Mouse (Mus musculus) MEL (cell line): Measurements from ENCODE around the gene Nqo1. TPM values are rescaled to one million over a fixed set of nuclear protein-coding genes. Genes with fewer than 3 reads are reported as not detected.

ENCODE experiments used
- DNase-seq: peaks from one replicate; pipeline ENCODE4 v3.0.0; 2011; ENCODE audit warnings: low read depth, low spot score
- H3K27ac ChIP-seq: 2 replicates; pipeline ENCODE4 v1.5.1; 2012; ENCODE audit warnings: low read depth, mild to moderate bottlenecking, control low read depth, low read length, moderate library complexity; ENCODE audit not compliant: control insufficient read depth
- H3K27me3 ChIP-seq, 2 experiments: fragments of 150-350 bp in 1 of 2; sonication (generic) in 1 of 2; 2 replicates each; pipeline ENCODE4 v1.6.1; 2012; ENCODE audit warnings: low read length in 2 of 2, mild to moderate bottlenecking in 2 of 2, improper control_type of control experiment in 1 of 2, moderate library complexity in 1 of 2; ENCODE audit not compliant: insufficient read depth in 2 of 2, control insufficient read depth in 1 of 2
- H3K36me3 ChIP-seq, 2 experiments: 2 replicates each; pipeline ENCODE4 v1.6.1; 2012 to 2014; ENCODE audit warnings: low read length in 2 of 2, improper control_type of control experiment in 1 of 2, inconsistent platforms in 1 of 2, mild to moderate bottlenecking in 1 of 2; ENCODE audit not compliant: insufficient read depth in 2 of 2, control insufficient read depth in 1 of 2
- H3K4me1 ChIP-seq, 2 experiments: fragments of 150-350 bp in 1 of 2; sonication (generic) in 1 of 2; 2 replicates each; pipeline ENCODE4 v1.6.1; 2012; ENCODE audit warnings: low read length in 2 of 2, improper control_type of control experiment in 1 of 2, mild to moderate bottlenecking in 1 of 2; ENCODE audit not compliant: insufficient read depth in 2 of 2, control insufficient read depth in 1 of 2
- H3K4me3 ChIP-seq, 2 experiments: fragments of 150-350 bp in 1 of 2; sonication (generic) in 1 of 2; 2 replicates each; pipeline ENCODE4 v1.5.1; 2012; ENCODE audit warnings: low read depth in 2 of 2, low read length in 2 of 2, mild to moderate bottlenecking in 2 of 2, moderate library complexity in 2 of 2, control low read depth in 1 of 2, improper control_type of control experiment in 1 of 2; ENCODE audit not compliant: control insufficient read depth in 1 of 2, insufficient read depth in 1 of 2
- H3K79me2 ChIP-seq: 2 replicates; pipeline ENCODE4 v1.6.1; 2012; ENCODE audit warnings: mild to moderate bottlenecking, low read length, moderate library complexity; ENCODE audit not compliant: control insufficient read depth, poor library complexity, insufficient read depth
- H3K9ac ChIP-seq: 2 replicates; pipeline ENCODE4 v1.6.1; 2012; ENCODE audit warnings: low read depth, mild to moderate bottlenecking, control low read depth, low read length, moderate library complexity; ENCODE audit not compliant: control insufficient read depth, poor library complexity, severe bottlenecking
- H3K9me3 ChIP-seq: fragments of 150-350 bp; sonication (generic); replicated peaks from 2 replicates; pipeline ENCODE4 v1.6.1; 2012; ENCODE audit warnings: mild to moderate bottlenecking, low read length, improper control_type of control experiment, moderate library complexity; ENCODE audit not compliant: insufficient read depth
- BHLHE40 ChIP-seq: IDR thresholded peaks from 2 replicates; pipeline ENCODE4 v1.6.1; 2012; ENCODE audit warnings: low read depth, mild to moderate bottlenecking, inconsistent platforms, low read length, improper control_type of control experiment, borderline replicate concordance
- CHD1 ChIP-seq: IDR thresholded peaks from 2 replicates; pipeline ENCODE4 v1.6.1; 2012; ENCODE audit warnings: low read depth, mild to moderate bottlenecking, inconsistent platforms, low read length, improper control_type of control experiment
- CHD2 ChIP-seq: IDR thresholded peaks from 2 replicates; pipeline ENCODE4 v1.6.1; 2011; ENCODE audit warnings: low read length, improper control_type of control experiment
- CTCF ChIP-seq, 3 experiments: IDR thresholded peaks in 2 of 3; conservative IDR thresholded peaks in 1 of 3; 2 replicates each; pipeline ENCODE4 v1.5.1; 2011 to 2012; ENCODE audit warnings: low read length in 3 of 3, low read depth in 2 of 3, mild to moderate bottlenecking in 2 of 3, improper control_type of control experiment in 1 of 3, inconsistent platforms in 1 of 3, mixed read lengths in 1 of 3, moderate library complexity in 1 of 3; ENCODE audit not compliant: control insufficient read depth in 1 of 3, insufficient read depth in 1 of 3, poor library complexity in 1 of 3, severe bottlenecking in 1 of 3
- E2F4 ChIP-seq: IDR thresholded peaks from 2 replicates; pipeline ENCODE4 v1.6.1; 2011; ENCODE audit warnings: low read depth, low read length, improper control_type of control experiment, borderline replicate concordance
- ELF1 ChIP-seq: IDR thresholded peaks from 2 replicates; pipeline ENCODE4 v1.6.1; 2014; ENCODE audit warnings: low read depth, mild to moderate bottlenecking, inconsistent platforms, low read length, improper control_type of control experiment, moderate library complexity
- EP300 ChIP-seq, 2 experiments: IDR thresholded peaks; 2 replicates each; pipeline ENCODE4 v1.6.1; 2011; ENCODE audit warnings: improper control_type of control experiment in 2 of 2, low read length in 2 of 2, low read depth in 1 of 2, mild to moderate bottlenecking in 1 of 2
- ETS1 ChIP-seq: IDR thresholded peaks from 2 replicates; pipeline ENCODE4 v1.6.1; 2012; ENCODE audit warnings: low read depth, mild to moderate bottlenecking, inconsistent platforms, low read length, improper control_type of control experiment, moderate library complexity
- GATA1 ChIP-seq: IDR thresholded peaks from 2 replicates; pipeline ENCODE4 v1.6.1; 2011; ENCODE audit warnings: low read depth, low read length, improper control_type of control experiment
- HCFC1 ChIP-seq: IDR thresholded peaks from 2 replicates; pipeline ENCODE4 v1.6.1; 2012; ENCODE audit warnings: low read depth, mild to moderate bottlenecking, inconsistent platforms, low read length, improper control_type of control experiment, moderate library complexity
- JUND ChIP-seq: IDR thresholded peaks from 2 replicates; pipeline ENCODE4 v1.6.1; 2011; ENCODE audit warnings: low read depth, mild to moderate bottlenecking, improper control_type of control experiment, low read length
- KAT2A ChIP-seq: conservative IDR thresholded peaks from 2 replicates; pipeline ENCODE4 v1.6.1; 2012; ENCODE audit warnings: low read depth, low read length, improper control_type of control experiment, inconsistent platforms
- MAFK ChIP-seq: IDR thresholded peaks from 2 replicates; pipeline ENCODE4 v1.6.1; 2011; ENCODE audit warnings: low read depth, mild to moderate bottlenecking, low read length, improper control_type of control experiment, borderline replicate concordance
- MAX ChIP-seq: IDR thresholded peaks from 2 replicates; pipeline ENCODE4 v1.6.1; 2011; ENCODE audit warnings: low read length, improper control_type of control experiment
- MEF2A ChIP-seq: IDR thresholded peaks from 2 replicates; pipeline ENCODE4 v1.6.1; 2014; ENCODE audit warnings: low read depth, mild to moderate bottlenecking, inconsistent platforms, low read length, improper control_type of control experiment; ENCODE audit not compliant: poor library complexity, insufficient replicate concordance, severe bottlenecking; ENCODE audit errors: extremely low read depth
- MXI1 ChIP-seq: IDR thresholded peaks from 2 replicates; pipeline ENCODE4 v1.6.1; 2011; ENCODE audit warnings: mild to moderate bottlenecking, low read depth, low read length, improper control_type of control experiment
- MYB ChIP-seq: IDR thresholded peaks from 2 replicates; pipeline ENCODE4 v1.6.1; 2011; ENCODE audit warnings: mild to moderate bottlenecking, low read depth, low read length, improper control_type of control experiment
- NELFE ChIP-seq: IDR thresholded peaks from 2 replicates; pipeline ENCODE4 v1.6.1; 2011; ENCODE audit warnings: low read depth, low read length, improper control_type of control experiment
- NRF1 ChIP-seq: IDR thresholded peaks from 2 replicates; pipeline ENCODE4 v1.6.1; 2014; ENCODE audit warnings: low read depth, mild to moderate bottlenecking, inconsistent platforms, low read length, improper control_type of control experiment, moderate library complexity; ENCODE audit not compliant: poor library complexity, insufficient read depth, severe bottlenecking
- POLR2A ChIP-seq, 2 experiments: IDR thresholded peaks; 2 replicates each; pipeline ENCODE4 v1.6.1; 2011 to 2012; ENCODE audit warnings: low read length in 2 of 2, mild to moderate bottlenecking in 2 of 2, control low read depth in 1 of 2, improper control_type of control experiment in 1 of 2, low read depth in 1 of 2, moderate library complexity in 1 of 2; ENCODE audit not compliant: control insufficient read depth in 1 of 2, insufficient read depth in 1 of 2, poor library complexity in 1 of 2
- POLR2AphosphoS2 ChIP-seq: IDR thresholded peaks from 2 replicates; pipeline ENCODE4 v1.6.1; 2011; ENCODE audit warnings: low read length, improper control_type of control experiment
- RAD21 ChIP-seq: IDR thresholded peaks from 2 replicates; pipeline ENCODE4 v1.6.1; 2011; ENCODE audit warnings: mild to moderate bottlenecking, low read depth, low read length, improper control_type of control experiment
- SIN3A ChIP-seq: IDR thresholded peaks from 2 replicates; pipeline ENCODE4 v1.6.1; 2012; ENCODE audit warnings: low read length, improper control_type of control experiment, inconsistent platforms
- SMC3 ChIP-seq: IDR thresholded peaks from 2 replicates; pipeline ENCODE4 v1.6.1; 2011; ENCODE audit warnings: low read depth, low read length, improper control_type of control experiment
- TAL1 ChIP-seq: IDR thresholded peaks from 2 replicates; pipeline ENCODE4 v1.6.1; 2012; ENCODE audit warnings: mild to moderate bottlenecking, inconsistent platforms, low read length, moderate library complexity, mixed read lengths
- TBP ChIP-seq: IDR thresholded peaks from 2 replicates; pipeline ENCODE4 v1.8.0; 2011; ENCODE audit warnings: low read depth, low read length, improper control_type of control experiment
- TCF12 ChIP-seq: IDR thresholded peaks from 2 replicates; pipeline ENCODE4 v1.6.1; 2014; ENCODE audit warnings: low read depth, mild to moderate bottlenecking, inconsistent platforms, low read length, improper control_type of control experiment, moderate library complexity
- USF2 ChIP-seq, 2 experiments: IDR thresholded peaks; 2 replicates each; pipeline ENCODE4 v1.6.1; 2011 to 2012; ENCODE audit warnings: improper control_type of control experiment in 2 of 2, low read length in 2 of 2, borderline replicate concordance in 1 of 2, inconsistent platforms in 1 of 2, low read depth in 1 of 2, mild to moderate bottlenecking in 1 of 2; ENCODE audit not compliant: insufficient read depth in 1 of 2
- ZC3H11A ChIP-seq: IDR thresholded peaks from 2 replicates; pipeline ENCODE4 v1.6.1; 2012; ENCODE audit warnings: low read depth, mild to moderate bottlenecking, inconsistent platforms, low read length, improper control_type of control experiment
- ZKSCAN1 ChIP-seq: IDR thresholded peaks from 2 replicates; pipeline ENCODE4 v1.6.1; 2012; ENCODE audit warnings: low read depth, mild to moderate bottlenecking, inconsistent platforms, low read length, improper control_type of control experiment, moderate library complexity
- ZMIZ1 ChIP-seq: IDR thresholded peaks from 2 replicates; pipeline ENCODE4 v1.6.1; 2012; ENCODE audit warnings: low read depth, mild to moderate bottlenecking, inconsistent platforms, low read length, improper control_type of control experiment, moderate library complexity
- polyA plus RNA-seq, 2 experiments: library from polyadenylated mRNA; stranded (reverse) in 1 of 2; unstranded in 1 of 2; fragments of >175 nt in 1 of 2; fragments of >200 nt in 1 of 2; gene quantifications; 2 replicates each; pipeline versions ENCODE4 v1.2.1 to v1.2.4; 2012; ENCODE audit warnings: low replicate concordance in 2 of 2, low read depth in 1 of 2; ENCODE audit not compliant: insufficient read length in 2 of 2, insufficient read depth in 1 of 2, missing spikeins in 1 of 2
- total RNA-seq: library from RNA; depleted of rRNA; stranded (reverse); fragments of 300-350 nt; gene quantifications from 2 replicates; pipeline ENCODE4 v1.2.3, GENCODE M21; 2012

Nqo1 gene
- total and polyA plus RNA-seq, 3 experiments = 8.0 to 8.8 TPM; not detected in 1

DNA sequence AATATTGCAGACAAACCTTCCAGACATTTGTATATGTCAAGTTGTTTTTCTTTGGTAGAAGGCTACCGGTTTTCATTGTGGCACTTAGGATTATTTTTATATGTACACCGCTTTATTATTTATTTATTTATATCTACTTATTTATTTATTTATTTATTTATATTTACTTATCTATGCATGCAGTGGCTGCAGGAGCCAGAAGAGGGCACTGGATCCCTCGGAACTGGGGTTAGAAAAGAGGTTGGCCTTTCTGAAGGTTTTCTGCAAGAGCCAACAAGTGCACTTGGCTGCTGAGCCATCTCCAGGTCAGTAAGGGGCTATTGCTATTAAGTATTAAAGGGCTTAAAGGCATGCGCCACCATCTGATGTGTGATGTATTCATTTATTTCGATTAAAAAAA, 15.1 kb downstream of the Nqo1 start:
- TF ChIP-seq ZC3H11A (0 out of 2 replicates have a peak, but pooled peaks have one; percentile 2), NELFE (no peak), MEF2A (no peak), HCFC1 (no peak), EP300 (IDR thresholded peaks at IDR 0.05; ENCODE audit: low read depth in 1 of 2, low read length in 2 of 2) (no peak), RAD21 (peak; percentile 34), MAFK (no peak), CHD2 (no peak), ZMIZ1 (no peak), SMC3 (peak; percentile 38), GATA1 (no peak), CTCF (IDR thresholded peaks at IDR 0.05 in 2 of 3, conservative IDR thresholded peaks at IDR 0.05 in 1 of 3; ENCODE audit: control insufficient read depth in 1 of 3, insufficient read depth in 1 of 3, low read depth in 2 of 3, low read length in 3 of 3, poor library complexity in 1 of 3, severe bottlenecking in 1 of 3) (peak; percentile 25 to 62 (median 45)), BHLHE40 (no peak), JUND (no peak)
- H3K9me3 ChIP-seq = no peaks in the 10 kb centered on the region
- peaks cover 0 to 7% of the 10 kb centered on the region in 2 experiments; a peak in 2 of 4 replicates for H3K36me3 ChIP-seq
- H3K27ac ChIP-seq = no peak overlapping the region
- no peaks in the 10 kb centered on the region for H3K27me3 ChIP-seq
- no peak overlapping the region for H3K4me3 ChIP-seq
- DNase-seq = peak; percentile 58
- no peaks in the 10 kb centered on the region for H3K79me2 ChIP-seq
- H3K9ac ChIP-seq = no peak overlapping the region
- peaks cover 3 to 4% of the 10 kb centered on the region in 2 experiments; a peak in 3 of 4 replicates for H3K4me1 ChIP-seq

DNA sequence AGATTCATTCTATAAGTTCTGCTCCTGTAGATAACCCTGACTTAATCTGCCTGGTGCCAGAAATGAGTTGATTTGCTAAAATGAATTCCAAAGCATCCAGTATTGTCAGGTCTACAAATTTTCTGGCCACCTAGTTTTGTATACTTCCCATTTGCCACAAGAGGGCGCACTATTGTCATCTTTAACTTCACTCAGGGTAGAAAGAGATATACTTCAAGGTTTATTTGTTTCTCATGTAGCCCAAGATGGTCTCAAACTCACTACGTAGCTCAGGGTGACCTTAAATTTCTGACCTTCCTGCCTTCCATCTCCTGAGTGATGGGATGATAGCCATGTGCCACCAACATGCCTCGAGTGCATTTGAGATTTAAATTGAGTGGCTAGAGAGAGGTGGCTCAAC, 16.4 kb downstream of the Nqo1 start:
- Histone ChIP-seq H3K9me3 (no peaks in the 10 kb centered on the region), H3K9ac (no peak overlapping the region), H3K79me2 (no peaks in the 10 kb centered on the region), H3K36me3 (peaks cover 0 to 7% of the 10 kb centered on the region in 2 experiments; a peak in 2 of 4 replicates), H3K27ac (no peak overlapping the region), H3K4me3 (no peak overlapping the region), H3K4me1 (peaks cover 3 to 4% of the 10 kb centered on the region in 2 experiments; a peak in 3 of 4 replicates), H3K27me3 (no peaks in the 10 kb centered on the region)
- DNase-seq = peak; percentile 87
- no peak for TF ChIP-seq E2F4
- no peak for TF ChIP-seq MAX
- TF ChIP-seq POLR2AphosphoS2 = no peak
- TF ChIP-seq ELF1 = no peak
- TF ChIP-seq RAD21 = peak; percentile 81
- peak; percentile 87 for TF ChIP-seq SMC3
- no peak for TF ChIP-seq TAL1
- no peak for TF ChIP-seq ETS1
- TF ChIP-seq KAT2A = no peak
- no peak for TF ChIP-seq EP300 (IDR thresholded peaks at IDR 0.05; ENCODE audit: low read depth in 1 of 2, low read length in 2 of 2)
- TF ChIP-seq POLR2A (IDR thresholded peaks at IDR 0.05; ENCODE audit: control insufficient read depth in 1 of 2, insufficient read depth in 1 of 2, low read depth in 1 of 2, low read length in 2 of 2, poor library complexity in 1 of 2) = no peak
- no peak for TF ChIP-seq NELFE
- no peak for TF ChIP-seq TBP
- no peak for TF ChIP-seq NRF1
- TF ChIP-seq MXI1 = no peak
- TF ChIP-seq MYB = no peak
- TF ChIP-seq USF2 (IDR thresholded peaks at IDR 0.05; ENCODE audit: borderline replicate concordance in 1 of 2, insufficient read depth in 1 of 2, low read depth in 1 of 2, low read length in 2 of 2) = no peak
- no peak for TF ChIP-seq ZKSCAN1
- no peak for TF ChIP-seq TCF12
- TF ChIP-seq MAFK = no peak
- TF ChIP-seq CHD1 = no peak
- TF ChIP-seq SIN3A = no peak
- TF ChIP-seq GATA1 = no peak
- no peak for TF ChIP-seq HCFC1
